Mouse (Mus musculus): Measurements from ENCODE around the gene Bcl7c.
"Not testable (repeated sequence)": the region's sequence is repeated elsewhere in the genome, so short reads cannot be mapped to it uniquely, and the experiment has no call there.

Gene Bcl7c

GRCm38 (mm10) chr7:127708207-127709078 is at the start of gene Bcl7c:
Gene Bcl7c, minus strand, starts transcription at chr7:127708933.
- DNase-seq (ENCODE audit: low read depth, low spot score) = peak; percentile 86

GRCm38 (mm10) chr7:127753741-127754140 is 45.0 kb upstream of the Bcl7c start:
- DNase-seq (ENCODE audit: low read depth, low spot score) = no peak

GRCm38 (mm10) chr7:127753158-127753557 is 44.4 kb upstream of the Bcl7c start:
- no peak for DNase-seq (ENCODE audit: low read depth, low spot score)

- no peak for DNase-seq (ENCODE audit: low read depth, low spot score)
Measured at GRCm38 (mm10) chr7:127752069-127752468, 43.3 kb upstream of the Bcl7c start.

- DNase-seq (ENCODE audit: low read depth, low spot score) = no peak
Measured at GRCm38 (mm10) chr7:127751619-127752018, 42.9 kb upstream of the Bcl7c start.

GRCm38 (mm10) chr7:127750131-127751127 is 41.7 kb upstream of the Bcl7c start:
- DNase-seq (ENCODE audit: low read depth, low spot score) = peak; percentile 70

- DNase-seq (ENCODE audit: low read depth, low spot score) = no peak
Measured at GRCm38 (mm10) chr7:127748235-127748560, 39.5 kb upstream of the Bcl7c start.

GRCm38 (mm10) chr7:127747559-127748234 is 39.0 kb upstream of the Bcl7c start:
- no peak for DNase-seq (ENCODE audit: low read depth, low spot score)

GRCm38 (mm10) chr7:127746494-127747491 is 38.1 kb upstream of the Bcl7c start:
- DNase-seq (ENCODE audit: low read depth, low spot score) = no peak

GRCm38 (mm10) chr7:127745652-127746493 is 37.1 kb upstream of the Bcl7c start:
- DNase-seq (ENCODE audit: low read depth, low spot score) = peak; percentile 98

- peak; percentile 95 for DNase-seq (ENCODE audit: low read depth, low spot score)
Measured at GRCm38 (mm10) chr7:127745251-127745651, 36.5 kb upstream of the Bcl7c start.

- no peak for DNase-seq (ENCODE audit: low read depth, low spot score)
Measured at GRCm38 (mm10) chr7:127744366-127745045, 35.8 kb upstream of the Bcl7c start, which contains the start of gene Fbxl19. Gene Fbxl19, plus strand, starts transcription at chr7:127744543.

- not testable (repeated sequence) for DNase-seq (ENCODE audit: low read depth, low spot score)
Measured at GRCm38 (mm10) chr7:127732066-127732465, 23.3 kb upstream of the Bcl7c start, which contains the start of gene Ctf2. Gene Ctf2, minus strand, starts transcription at chr7:127732166.

- no peak for DNase-seq (ENCODE audit: low read depth, low spot score)
Measured at GRCm38 (mm10) chr7:127730170-127730569, 21.4 kb upstream of the Bcl7c start.

- DNase-seq (ENCODE audit: low read depth, low spot score) = no peak
Measured at GRCm38 (mm10) chr7:127727898-127728297, 19.2 kb upstream of the Bcl7c start.

- no peak for DNase-seq (ENCODE audit: low read depth, low spot score)
Measured at GRCm38 (mm10) chr7:127725924-127726323, 17.2 kb upstream of the Bcl7c start.

- DNase-seq (ENCODE audit: low read depth, low spot score) = no peak
Measured at GRCm38 (mm10) chr7:127725490-127725889, 16.8 kb upstream of the Bcl7c start.

- DNase-seq (ENCODE audit: low read depth, low spot score) = no peak
Measured at GRCm38 (mm10) chr7:127719258-127719657, 10.5 kb upstream of the Bcl7c start.

- DNase-seq (ENCODE audit: low read depth, low spot score) = no peak
Measured at GRCm38 (mm10) chr7:127718339-127718738, 9.6 kb upstream of the Bcl7c start.
